Mouse (Mus musculus) activated CD4-positive, CD25-positive, alpha-beta regulatory T cell, adult 4 months (primary cell): ENCODE measurements around the gene Hdac11. TPM values are rescaled to one million over a fixed set of nuclear protein-coding genes. Genes with fewer than 3 reads are reported as not detected.

Experiments
- ATAC-seq: one replicate; pipeline ENCODE4 v1.8.0; 2017
- polyA plus RNA-seq, 2 experiments: library from polyadenylated mRNA; unstranded; fragments of 100-300 nt; shearing (Covaris generic); gene quantifications; one replicate each; pipeline ENCODE4 v1.2.1; 2017

Gene Hdac11
- polyA plus RNA-seq, 2 experiments from 2014 or later = 0.54 to 1.3 TPM

DNA sequence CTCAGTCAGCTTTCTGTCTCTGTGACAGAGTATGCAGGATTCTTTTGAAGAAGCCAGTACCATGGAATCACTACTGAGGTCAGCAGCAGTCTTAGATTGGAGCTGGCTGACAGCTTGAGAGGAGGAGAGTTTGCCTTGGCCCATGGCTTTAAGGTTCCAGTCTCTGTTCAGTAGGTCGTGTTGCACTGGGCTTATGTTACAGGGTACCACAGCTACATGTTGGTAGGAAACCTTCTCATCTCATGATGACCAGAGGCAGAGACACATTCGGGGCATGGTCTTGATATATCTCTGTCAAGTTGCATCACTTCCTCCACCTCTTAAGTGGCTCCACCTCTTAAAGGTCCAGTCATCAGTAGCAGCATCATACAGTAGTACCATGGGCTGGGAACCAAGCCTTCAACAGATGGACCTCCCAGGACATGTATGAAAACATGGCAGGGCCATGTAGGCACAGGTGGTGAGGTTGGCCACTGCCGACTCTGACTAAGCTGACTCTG lies 15.0 kb downstream of the Hdac11 start:
- no peak for ATAC-seq

DNA sequence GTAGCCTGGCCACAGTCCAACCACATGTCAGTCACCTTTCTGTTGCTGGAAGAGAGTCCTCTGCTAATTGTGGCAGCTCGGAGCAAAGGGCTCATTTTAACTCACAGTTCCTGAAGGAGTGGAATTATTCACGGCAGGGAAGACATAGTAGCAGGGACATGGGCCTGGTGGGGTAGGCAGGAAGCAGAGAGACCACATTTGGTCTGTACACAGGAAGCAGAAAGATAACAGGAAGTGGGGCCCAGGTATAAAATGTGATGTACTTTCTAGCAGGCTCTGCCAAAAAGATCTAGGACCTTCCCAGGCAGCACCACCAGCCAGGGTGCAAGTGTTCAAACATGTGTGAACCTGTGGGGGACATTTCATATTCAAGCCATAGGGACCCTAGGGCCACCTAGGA lies 15.9 kb downstream of the Hdac11 start:
- peak; percentile 68 for ATAC-seq

DNA sequence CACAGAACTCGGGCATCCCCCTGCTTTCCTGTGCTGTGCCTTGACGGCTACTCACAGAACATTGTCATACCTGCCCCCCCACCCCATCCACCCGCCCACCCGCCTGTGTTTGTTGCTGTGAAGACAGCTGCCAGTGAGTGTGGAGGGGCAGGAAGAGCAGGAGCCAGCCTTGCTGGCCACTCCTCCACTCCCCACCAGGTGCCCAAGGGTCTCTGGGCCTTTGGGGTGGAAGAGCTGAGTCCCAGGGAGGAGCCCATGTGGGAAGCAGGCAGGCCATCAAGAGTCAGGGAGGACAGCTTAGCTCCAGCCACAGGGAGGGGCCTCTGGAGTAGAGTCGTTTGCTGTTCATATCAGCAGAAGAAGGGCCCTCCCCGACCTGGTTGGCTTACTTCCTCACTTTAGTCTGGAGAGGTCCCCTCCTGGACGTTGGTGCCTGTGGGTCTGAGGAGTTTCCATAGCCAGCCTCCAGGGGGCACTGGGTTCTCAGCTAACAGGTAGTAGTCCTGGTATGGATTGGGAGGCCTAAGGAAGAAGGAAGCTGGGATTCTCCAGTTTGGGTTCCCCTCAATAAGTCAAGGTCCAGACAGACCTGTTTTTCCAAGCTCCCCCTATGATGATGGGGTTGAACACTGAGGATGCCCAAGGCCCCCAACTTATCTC lies 16.9 kb downstream of the Hdac11 start:
- no peak for ATAC-seq

DNA sequence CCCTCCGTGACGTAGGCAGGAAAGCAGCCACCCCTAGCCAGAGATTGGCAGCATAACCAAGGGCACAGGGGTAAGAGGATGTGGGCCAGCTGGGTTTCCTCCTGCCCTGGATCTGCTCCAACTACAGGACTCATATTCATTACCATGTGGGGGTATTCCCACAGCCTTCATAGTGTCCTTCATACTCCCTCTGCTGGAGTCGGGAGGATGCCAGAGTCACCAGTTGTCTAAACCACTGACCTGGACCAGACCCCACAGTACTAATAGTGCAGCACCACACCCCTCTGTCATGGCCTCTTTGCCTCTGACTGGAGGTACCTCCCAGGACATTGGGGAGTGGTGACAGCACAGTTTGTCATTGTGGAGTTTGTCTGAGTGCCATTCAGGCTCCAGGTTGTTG lies 17.7 kb downstream of the Hdac11 start:
- ATAC-seq = peak; percentile 36

DNA sequence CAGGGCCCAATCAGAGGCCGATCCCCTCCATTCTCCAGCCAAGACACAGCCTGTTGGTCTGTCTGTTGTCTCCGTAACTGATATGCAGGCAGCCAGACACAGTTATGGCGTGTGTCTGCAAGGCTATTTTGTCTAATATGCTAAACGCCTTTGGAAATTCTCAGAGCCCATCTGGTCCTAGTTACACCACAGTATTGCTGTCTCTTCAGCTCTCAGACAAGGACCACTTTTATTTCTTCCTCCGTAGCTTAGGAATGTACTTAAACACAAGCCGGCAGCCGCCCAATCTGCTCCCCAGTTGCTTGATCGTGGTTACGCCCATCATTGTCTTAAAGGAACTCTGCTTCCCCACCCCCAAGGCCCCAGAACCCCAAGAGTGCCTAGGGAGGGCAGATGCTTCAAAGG lies 24.3 kb downstream of the Hdac11 start:
- ATAC-seq = no peak

DNA sequence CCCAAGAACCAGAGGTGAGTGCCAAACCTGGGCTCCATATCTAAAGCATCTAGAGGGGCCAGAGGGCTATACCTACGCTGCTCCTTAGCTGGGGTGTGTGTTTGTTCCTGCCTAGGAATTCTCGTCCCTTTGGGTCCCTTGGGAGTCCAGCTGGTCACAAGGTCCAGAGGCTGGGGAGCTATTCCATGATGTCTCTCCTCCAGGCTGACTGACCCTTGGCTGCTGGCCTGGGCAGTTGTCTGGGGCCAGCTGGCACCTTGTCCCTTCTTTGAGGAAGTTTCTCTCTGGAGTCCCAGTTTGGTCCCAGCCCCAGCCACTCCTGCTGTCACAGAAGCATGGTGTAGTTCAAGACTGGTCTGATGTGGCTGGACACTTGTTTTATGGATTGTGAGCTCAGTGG lies 24.9 kb downstream of the Hdac11 start:
- no peak for ATAC-seq

DNA sequence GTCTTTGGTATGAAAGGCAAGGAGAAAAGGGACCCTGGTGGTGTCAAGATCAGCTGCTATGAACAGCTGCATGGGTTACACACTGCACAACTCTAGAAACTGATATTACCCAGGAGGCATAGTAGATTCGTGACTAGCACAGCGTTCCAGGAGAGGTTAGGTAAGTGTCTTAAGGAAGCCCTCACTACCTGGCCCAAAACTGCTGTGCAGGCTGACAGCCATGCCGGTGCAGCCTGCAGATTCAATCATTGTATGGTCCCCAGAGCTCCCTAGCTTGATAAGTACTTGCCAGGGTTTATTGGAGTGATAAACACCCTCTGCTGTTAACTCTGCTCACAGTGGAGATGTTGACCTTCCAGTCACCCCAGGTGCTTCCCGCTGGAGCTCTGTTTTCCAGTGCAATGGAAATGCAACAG lies 25.6 kb downstream of the Hdac11 start:
- ATAC-seq = no peak

DNA sequence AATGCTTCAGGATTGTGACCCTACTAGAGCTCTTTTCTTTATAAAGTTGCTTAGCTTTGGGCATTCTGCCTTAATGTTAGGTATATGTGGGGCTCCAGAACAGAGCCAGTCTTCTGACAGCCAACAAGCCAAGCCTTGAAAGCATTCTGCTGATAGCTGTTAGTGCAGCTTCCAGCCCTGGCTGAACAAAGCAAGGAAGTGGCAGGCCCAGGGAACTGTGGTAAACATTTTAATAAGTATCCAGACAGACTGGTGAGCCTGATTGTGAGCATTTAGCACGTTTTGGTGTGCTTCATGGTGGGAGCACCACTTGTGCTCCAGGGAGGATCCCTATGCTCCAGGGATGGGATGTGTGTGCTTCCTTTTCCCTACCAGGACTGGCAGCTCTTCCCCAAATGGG lies 26.6 kb downstream of the Hdac11 start:
- no peak for ATAC-seq

DNA sequence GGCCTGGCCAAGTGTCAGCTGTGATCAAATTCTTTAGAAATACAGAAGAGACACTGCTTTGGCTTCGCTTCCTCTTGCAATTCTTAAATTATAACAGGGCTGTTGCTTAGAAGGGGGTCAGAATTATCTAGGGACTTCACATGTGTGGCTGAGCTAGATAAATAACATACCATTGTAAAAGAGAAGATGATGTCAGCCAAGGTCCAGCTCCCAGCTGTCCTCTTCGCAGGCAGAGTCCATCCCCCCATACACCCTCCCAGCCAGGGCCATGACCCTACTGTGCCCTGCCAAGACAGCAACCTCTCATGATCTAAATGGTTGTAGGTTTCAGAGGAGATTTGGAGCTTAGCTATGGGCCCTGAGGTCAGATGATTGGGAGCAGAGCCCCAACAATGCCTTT lies 27.5 kb downstream of the Hdac11 start:
- no peak for ATAC-seq

DNA sequence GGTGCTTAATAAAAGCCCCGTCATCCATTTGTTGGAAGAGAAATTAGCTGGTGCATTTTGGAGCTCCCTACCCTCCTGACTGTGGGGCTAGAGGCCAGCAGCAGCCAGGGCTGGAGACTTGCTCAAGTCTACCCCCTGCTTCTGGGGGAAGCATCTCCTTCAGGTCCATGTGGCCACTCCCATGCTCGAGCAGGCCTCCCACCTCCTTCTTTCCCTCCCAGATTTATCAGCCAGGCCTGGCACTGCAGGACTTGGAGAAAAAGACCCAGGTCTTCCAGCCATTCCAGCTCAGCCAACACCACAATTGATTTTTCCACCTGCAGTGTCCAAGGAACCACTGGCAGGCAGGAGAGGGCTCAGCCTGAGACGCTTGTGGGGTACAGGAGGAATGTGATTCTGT lies 28.3 kb downstream of the Hdac11 start:
- ATAC-seq = no peak

DNA sequence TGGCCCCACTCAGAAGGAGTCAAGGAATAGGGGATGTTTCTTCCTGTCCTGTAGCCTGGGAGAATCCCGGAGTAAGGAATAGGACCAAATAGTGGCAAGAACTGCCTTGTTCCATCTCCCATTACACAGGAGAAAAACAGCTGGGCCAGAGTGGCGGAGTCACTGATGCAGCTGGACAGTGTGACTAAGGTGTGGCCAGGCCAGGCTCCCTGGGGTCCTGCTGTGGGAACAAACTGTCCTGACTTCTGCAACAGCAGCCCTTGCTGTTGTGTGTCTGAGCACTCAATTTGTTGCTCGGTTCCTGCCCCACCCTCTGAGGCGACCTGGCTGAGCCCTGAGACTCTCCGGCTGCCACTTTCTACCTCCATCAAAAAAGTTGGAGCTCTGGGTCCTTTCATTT lies 29.0 kb downstream of the Hdac11 start:
- no peak for ATAC-seq

DNA sequence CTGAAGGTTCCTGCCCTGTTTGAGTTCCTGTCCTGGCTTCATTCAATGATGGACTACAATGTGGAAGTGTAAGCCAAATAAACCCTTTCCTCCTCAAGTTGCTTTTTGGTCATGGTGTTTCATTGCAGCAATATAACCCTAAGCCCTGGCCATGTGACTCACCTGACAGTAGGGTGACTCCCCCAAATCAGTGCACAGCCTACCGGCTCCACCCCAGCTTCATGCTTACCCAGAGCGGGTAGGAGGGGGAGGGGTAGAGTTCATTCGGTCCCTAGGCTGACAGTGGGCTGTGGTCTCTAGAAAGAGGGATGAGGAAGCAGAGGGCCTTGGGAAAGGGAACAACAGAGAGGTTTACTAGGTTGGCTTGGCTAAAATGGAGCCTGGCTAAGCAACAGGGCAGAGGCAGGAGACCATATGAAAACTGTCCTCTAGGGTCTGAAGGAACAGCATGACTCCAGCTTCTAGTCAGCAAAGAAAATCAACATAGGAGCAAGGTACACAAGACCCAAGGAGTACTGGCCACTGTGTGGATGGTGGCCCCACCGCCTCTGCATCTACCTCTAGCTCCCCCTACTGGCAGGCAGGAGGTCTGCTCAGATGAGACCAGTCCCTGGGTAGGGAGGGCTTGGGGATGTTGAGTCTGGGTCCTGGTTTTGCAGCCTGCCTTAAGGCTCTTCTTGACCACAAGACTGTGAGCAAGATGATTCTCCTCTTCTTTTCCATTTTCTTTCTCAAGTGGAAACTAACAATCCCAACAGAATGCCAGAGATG lies 29.9 kb downstream of the Hdac11 start:
- ATAC-seq = no peak

DNA sequence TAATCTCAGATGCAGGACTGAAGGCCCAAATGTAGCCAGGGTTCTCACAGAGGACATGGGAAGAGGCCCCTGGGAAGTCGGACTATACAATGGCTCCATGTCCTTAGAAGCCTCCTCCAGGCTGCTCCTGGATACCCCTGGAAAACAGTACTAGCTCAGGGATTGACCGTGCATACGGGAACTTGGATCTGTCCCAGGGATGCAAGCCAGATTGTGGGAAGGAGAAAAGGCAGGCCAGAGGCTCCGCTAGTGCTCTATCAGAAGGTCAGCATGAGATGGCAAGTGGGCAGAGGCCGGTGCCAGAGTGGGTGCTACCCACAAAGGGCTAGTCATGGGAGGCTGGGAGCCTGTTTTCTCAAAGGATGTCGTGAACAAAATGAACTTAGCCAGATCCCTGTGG lies 30.5 kb downstream of the Hdac11 start:
- ATAC-seq = no peak

DNA sequence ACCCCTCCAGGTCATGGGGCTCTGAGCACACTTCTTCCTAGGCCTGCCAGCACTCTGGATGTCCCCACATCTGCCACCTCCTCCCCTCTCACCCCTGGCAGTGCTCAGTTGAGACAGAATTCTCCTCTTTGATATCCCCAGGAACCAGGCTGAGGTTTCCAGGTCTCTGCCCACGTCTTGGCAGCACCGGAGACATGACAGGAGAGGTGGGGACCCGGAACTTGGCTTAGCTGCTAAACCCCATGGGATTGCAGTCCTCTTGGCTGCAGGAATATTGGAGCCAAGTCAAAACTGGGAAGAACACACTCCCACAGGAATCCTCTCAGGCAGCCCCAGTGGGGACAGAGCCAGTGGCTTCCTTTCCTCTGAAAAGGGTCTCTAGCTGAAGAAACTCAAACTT lies 31.4 kb downstream of the Hdac11 start:
- no peak for ATAC-seq

DNA sequence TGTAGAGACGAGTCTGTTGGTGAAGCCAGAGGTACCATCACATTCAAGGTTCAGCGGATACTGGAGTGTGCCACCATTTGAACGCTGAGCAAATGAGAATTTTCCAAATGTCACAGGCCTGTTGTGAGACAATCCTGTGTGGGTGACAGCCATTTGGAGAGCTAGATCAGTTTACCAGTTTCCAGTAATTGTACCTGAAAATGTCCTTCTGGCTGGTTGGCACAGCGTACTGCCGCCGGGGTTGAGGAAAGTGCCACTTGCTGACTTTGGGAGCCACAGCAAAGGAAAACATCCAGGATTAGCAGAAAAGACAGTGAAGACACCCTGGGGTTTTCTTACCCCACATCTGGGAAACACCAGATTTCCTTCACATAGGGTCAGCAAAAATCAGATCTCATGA lies 33.5 kb downstream of the Hdac11 start:
- no peak for ATAC-seq

DNA sequence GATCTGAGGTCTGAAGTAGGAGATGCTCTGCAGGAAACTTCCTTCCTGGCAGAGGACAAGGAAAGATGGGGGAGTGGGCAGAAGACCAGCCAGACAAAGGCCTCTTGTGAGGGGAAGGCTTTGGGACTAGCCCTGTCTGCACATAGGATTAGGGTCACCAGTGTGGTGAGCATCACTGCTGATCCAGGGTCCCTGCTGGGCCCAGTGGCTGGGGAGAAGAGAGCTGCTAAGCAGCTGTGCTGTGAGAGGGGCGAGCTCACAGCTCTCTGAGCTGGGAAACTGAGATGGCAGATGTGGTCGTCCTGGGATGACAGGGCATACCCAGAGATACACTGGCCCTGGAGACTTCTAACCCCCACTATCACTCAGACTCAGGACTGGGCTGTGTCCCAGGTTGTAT lies 35.0 kb downstream of the Hdac11 start:
- ATAC-seq = no peak

DNA sequence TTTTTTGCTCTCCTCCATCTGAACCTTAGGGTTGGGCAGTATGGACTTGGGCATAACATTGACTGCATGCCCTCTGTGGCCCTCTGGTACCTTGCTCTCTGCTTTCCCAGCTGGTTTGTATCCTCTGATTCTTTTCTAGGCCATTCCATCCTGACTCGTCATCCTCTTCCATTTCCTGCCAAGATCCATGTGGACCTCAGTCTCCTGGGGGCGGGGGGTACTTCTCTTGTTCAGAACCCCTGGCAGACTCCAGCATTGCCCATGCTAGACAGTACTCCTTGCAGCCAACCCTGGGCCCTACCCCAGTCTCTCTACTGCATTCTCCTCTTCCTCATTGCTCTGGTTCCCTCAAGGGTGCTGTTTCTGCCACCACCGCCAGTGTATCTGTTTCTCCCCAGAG lies 36.0 kb downstream of the Hdac11 start:
- ATAC-seq = no peak

DNA sequence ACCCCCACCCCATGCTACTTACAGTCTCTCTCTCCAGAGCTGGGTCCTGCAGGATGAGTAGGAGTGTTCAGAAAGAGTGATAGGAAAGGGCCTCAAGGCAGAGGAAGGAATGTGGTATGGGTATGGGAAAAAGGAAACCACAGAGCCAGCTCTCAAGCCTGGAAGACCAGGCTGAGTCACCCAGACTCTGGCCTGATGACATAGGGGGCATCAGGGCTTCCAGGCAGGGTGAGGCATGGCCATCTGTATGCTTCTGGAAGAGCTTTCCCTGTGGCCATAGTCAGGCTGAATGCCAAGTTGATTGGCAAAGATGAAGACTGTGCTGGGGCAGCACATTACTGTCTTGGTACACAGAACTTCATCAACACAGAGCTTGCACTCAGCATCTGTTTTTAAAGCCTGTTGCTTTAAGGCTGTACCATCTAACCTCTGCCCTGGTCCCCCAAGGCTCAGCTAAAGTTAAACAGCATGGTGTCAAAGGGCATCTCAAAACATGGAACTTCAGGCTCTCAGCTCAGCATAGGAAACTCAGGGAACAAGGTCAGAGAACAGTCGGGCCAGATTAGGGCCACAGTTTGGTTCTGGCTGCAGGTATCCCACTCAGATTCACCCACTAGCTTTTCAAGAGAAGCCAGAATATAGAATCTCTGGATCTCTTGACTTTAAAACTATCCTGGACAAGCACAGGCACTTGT lies 36.5 kb downstream of the Hdac11 start:
- ATAC-seq = no peak

DNA sequence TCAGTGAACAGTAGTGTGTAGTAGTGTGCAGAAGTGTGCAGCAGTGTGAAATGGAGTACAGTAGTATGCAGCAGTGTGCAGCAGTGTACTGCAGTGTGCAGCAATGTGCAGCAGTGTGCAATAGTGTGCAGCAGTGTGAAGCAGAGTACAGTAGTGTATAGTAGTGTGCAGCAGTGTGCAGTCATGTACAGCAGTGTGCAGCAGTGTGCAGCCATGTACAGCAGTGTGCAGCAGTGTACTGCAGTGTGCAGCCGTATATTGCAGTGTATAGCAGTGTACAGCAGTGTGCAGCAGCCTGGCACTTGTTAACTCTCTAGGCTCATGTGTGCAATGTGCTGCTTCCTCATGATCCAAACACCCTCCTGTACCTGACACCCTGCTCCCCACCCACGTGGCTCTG lies 42.0 kb downstream of the Hdac11 start:
- no peak for ATAC-seq

DNA sequence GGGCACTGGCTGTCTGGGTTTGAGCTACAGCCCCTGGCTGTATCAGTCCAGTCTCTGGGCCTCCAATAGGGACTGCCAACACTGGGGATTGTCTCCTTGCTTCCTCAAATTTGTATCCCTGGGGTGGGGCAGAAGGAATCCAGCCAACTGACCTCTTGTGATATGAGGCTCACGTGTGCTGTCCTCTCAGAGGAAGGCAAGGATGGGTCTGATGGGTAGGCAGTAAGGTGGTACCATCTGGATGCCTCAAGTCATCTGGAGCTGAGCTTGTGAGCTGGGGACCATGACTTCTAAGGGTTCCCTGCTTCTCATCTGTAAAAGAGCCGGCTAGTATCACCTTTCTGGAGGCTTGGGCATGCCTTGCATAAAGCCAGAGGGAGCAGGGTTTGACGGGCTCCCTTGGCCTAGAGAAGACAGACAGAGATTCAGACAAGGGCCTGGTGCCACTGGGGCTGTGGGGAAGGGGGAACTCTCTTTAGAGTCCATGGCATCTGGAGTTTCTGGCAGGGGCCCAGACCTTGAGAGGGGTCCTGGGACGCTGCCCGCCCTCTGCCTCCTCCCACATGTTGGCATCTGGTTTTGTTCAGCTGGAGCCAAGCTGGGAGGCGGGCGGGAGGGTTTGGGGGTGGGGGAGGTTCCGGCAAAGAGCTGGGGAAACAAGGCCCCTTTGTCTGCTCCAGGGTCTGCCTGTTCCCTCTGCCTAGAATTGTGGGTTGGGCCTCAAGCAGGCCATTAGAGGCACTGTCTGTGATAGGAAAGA lies 44.1 kb downstream of the Hdac11 start:
- no peak for ATAC-seq

DNA sequence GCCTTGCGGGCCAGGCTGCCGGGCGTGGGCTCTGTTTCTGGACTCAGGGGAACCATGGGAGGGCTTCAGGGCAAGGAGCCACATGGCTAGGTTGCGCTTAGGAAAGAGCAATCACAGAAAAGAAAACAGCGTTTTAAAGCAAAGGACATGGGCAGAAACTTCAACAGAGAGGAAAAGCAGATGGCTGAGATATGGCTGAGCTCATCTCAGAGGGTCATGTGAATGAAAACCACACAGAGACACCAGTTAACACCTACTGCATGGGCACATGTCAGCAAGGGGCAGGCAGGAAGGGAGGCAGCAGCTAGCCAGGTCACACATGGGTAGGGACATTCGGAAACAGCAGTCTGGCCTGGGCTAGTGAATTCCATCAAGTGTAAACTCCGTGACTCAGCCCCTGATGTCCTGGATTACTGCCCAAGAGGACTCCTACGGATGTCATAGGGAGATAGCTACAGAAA lies 45.4 kb downstream of the Hdac11 start:
- no peak for ATAC-seq

DNA sequence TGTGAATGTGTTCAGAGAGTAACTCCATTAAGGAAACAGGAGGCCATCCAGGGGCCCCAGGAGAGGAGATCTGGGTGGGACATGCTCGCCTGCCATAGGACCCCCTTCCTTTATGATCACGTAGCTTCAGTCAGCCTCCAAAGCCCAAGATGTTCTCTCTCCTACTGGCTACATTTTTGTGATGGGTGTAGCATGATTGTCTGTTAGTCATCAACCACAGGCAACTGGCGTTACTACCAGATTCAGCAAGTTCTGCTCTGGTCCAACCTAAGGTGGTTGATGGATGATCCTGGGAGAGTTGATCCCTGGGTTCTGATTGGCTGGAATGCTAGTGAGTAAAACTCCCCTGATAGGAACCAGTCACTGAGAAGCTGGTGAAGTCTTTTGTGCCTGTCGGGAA lies 46.1 kb downstream of the Hdac11 start:
- ATAC-seq = no peak

DNA sequence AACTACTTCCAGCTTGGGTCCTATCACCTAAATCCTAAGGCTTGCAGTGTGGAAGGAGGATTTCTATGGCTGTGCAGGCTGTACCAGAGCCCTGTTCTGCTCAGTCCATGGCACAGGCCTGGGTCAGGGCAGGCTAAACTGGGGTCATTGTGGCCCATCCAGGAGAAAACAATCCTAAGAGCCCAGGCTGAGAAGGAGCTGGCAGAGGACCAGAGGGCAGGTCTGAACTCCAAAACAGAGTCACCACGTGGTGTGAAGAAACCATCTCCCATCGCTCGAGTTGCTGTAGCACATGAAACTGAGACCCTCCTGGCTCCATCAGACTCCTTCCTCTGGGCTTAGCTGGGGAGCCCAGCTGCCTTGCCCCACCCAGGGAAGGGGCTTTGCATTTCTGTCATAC lies 48.9 kb downstream of the Hdac11 start:
- ATAC-seq = no peak
